Mouse (Mus musculus): Measurements from ENCODE around the gene Sema4d.

Gene Sema4d

GRCm38 (mm10) chr13:51641424-51641823, 152.1 kb downstream of the Sema4d start:
- no peak for DNase-seq (ENCODE audit: low spot score)

DNA sequence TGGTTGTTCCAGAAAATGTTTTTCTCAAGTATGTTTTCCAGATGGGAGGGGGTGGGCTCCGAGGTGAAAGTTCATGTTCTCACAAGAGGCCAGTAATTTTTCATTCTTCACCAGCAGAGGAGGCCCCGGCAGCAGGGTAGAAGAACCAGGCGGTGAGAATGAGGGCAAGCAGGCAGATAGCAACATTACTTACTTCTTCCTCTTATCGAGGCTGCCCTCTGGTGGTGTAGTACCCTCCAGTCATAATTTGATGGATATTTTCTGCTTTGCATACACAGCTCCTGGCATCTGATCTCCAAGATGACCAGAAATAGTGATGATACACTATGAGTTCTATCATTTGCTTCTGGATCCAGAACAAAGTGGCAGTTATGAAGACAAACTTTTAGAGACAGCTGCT, 154.6 kb downstream of the Sema4d start:
- DNase-seq (ENCODE audit: low spot score), result no peak

All from layer of hippocampus, adult 9-10 months (tissue).